Mouse (Mus musculus): Measurements from ENCODE around the gene Myof.

GRCm38 (mm10) chr19:38043281-38043981 lies at the start of gene Myof:
- TF ChIP-seq POLR2A (IDR thresholded peaks at IDR 0.05; ENCODE audit: low read depth, low read length) (no peak), CTCF (IDR thresholded peaks at IDR 0.05; ENCODE audit: extremely low read depth, insufficient read length, insufficient replicate concordance, low read depth, low read length) (no peak)
